Mouse (Mus musculus) heart, embryonic 11.5 days (tissue): ENCODE measurements at regions not wholly inside any gene's neighbourhood (a gene's known extent, or its start where the extent isn't known, plus 50 kb on each side); places are given as distances from the start of the nearest gene placed in this dataset.

Source experiments
- ATAC-seq: fragments of 200-750 bp; cut with Nextera tagmentation; replicated peaks from 2 replicates; pipeline ENCODE4 v1.8.0; 2017; ENCODE audit warnings: moderate library complexity; ENCODE audit not compliant: insufficient number of reproducible peaks, low FRiP score, low TSS enrichment
- H3K27ac ChIP-seq: fragments of 300-500 bp; sonication (generic); 2 replicates; pipeline ENCODE4 v1.5.1; 2014; ENCODE audit warnings: mild to moderate bottlenecking, low read depth, low read length
- H3K27me3 ChIP-seq: fragments of 300-500 bp; sonication (generic); 2 replicates; pipeline ENCODE4 v1.6.1; 2014; ENCODE audit warnings: mild to moderate bottlenecking, low read length, mixed read lengths; ENCODE audit not compliant: control insufficient read depth, insufficient read depth
- H3K36me3 ChIP-seq: fragments of 300-500 bp; sonication (generic); 2 replicates; pipeline ENCODE4 v1.6.1; 2014; ENCODE audit warnings: mild to moderate bottlenecking, low read length, moderate library complexity, mixed read lengths; ENCODE audit not compliant: control insufficient read depth, insufficient read depth
- H3K4me1 ChIP-seq: fragments of 300-500 bp; sonication (generic); 2 replicates; pipeline ENCODE4 v1.6.1; 2014; ENCODE audit warnings: low read length; ENCODE audit not compliant: control insufficient read depth, insufficient read depth
- H3K4me2 ChIP-seq: fragments of 300-500 bp; sonication (generic); 2 replicates; pipeline ENCODE4 v1.6.1; 2014; ENCODE audit warnings: mild to moderate bottlenecking, moderate library complexity
- H3K4me3 ChIP-seq: fragments of 300-500 bp; sonication (generic); 2 replicates; pipeline ENCODE4 v1.5.1; 2014; ENCODE audit warnings: low read depth, low read length
- H3K9ac ChIP-seq: fragments of 300-500 bp; sonication (generic); 2 replicates; pipeline ENCODE4 v1.6.1; 2014; ENCODE audit warnings: mild to moderate bottlenecking, low read depth, low read length, moderate library complexity
- H3K9me3 ChIP-seq: fragments of 300-500 bp; sonication (generic); replicated peaks from 2 replicates; pipeline ENCODE4 v1.6.1; 2016; ENCODE audit warnings: low read length; ENCODE audit not compliant: control insufficient read depth
- WGBS: fragments of 180-500 bp; shearing (Covaris S2); extraction: QIAGEN DNeasy Blood & Tissue Kit; methylation state at CpG from one replicate; pipeline ENCODE4 v1.1.7; 2014; ENCODE audit not compliant: insufficient replicate concordance; 5-methylcytosine and 5-hydroxymethylcytosine counted together

DNA sequence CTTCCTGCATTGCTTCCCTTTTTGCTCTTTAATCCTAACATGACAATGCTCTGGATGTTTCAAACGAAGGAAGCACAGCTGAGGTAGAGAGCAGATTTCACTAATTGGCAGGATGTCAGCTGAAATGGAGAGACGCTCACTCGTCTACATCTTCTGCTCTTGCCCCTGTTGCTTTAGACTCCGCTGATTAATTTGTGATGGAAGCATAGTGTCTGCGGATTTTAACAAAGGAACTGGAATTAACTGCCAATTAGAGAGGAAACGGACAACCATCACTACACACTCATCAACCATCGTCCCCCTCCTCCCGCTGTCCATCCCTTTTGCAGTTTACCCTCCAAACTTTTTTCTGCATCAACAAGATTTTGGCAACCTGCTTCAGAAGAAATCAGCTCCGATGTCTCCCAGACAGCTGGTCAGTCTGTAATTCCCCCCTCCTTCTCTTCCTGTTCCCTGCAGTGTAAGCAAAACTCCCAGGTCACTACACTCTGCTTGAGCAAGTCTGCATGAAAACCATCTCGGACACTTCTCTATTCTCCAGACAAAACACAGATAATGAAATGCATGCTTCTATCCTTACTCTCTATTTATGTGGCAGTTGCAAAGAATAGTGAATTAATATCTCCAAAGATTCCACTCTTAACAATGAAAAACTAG is 2905.6 kb upstream of the 5930422O12Rik start:
- ATAC-seq = no peak
- H3K4me1 ChIP-seq = no peaks in the 10 kb centered on the region

DNA sequence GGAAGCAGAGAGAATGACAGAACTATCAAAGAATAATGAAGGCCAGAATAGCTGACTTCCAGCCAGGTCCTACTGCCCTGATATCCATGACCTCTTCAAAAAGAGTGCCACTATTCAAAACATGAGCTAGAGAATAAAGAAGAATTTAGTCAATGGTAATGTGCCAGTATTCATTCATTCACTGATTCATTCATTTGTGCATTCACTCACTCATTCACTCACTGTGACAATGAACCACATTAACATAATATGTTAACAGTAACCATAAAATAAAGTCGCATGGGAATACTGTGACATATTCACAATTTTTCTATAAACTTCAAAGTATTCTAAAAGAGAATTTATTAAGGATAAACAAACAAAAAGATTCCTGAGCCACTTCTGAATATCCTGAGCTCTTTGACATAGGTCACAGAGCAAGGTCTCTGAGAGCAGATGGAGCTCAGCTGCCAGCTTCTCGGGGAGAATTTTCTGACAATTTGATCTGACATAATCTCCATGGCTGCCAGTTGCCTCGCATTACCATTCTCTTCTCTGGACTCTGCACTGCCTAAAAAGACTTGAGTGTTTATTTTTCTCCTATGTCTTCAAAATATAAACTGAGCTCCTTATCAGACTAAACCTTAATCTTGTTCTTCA is 2895.5 kb upstream of the 5930422O12Rik start:
- Histone ChIP-seq H3K36me3 (no peaks in the 10 kb centered on the region), H3K4me2 (no peak overlapping the region), H3K27ac (no peak overlapping the region), H3K4me3 (no peak overlapping the region), H3K4me1 (no peaks in the 10 kb centered on the region), H3K9me3 (no peaks in the 10 kb centered on the region), H3K9ac (no peak overlapping the region), H3K27me3 (no peaks in the 10 kb centered on the region)
- ATAC-seq = no peak
- 64% methylated on average over 3 of the region's 3 CpGs for WGBS

More for the DNA sequence above, 2905.6 kb upstream of the 5930422O12Rik start:
- WGBS = 55% methylated on average over 10 of the region's 10 CpGs
- no peak overlapping the region for H3K9ac ChIP-seq
- no peaks in the 10 kb centered on the region for H3K27me3 ChIP-seq
- H3K4me2 ChIP-seq = no peak overlapping the region
- H3K27ac ChIP-seq = no peak overlapping the region
- H3K4me3 ChIP-seq = no peak overlapping the region
- H3K36me3 ChIP-seq = no peaks in the 10 kb centered on the region
- no peaks in the 10 kb centered on the region for H3K9me3 ChIP-seq

DNA sequence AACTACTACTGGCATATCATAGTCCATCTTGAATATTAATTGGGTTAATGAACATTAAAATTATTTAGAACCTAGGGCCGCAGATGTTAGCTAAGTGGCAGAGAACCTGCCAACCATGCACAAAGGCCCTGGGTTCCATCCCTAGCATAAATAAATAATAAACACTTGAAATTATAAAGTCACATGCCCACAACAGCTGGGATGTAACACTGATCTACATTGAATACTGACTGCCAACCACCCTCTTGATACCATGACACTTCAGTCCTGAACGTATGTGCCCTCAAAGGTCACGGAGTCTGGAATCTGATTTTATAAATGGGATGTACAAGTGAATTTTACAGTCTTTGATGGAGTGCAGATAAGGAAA is 2895.0 kb upstream of the 5930422O12Rik start:
- no peak overlapping the region for H3K27ac ChIP-seq
- no peak overlapping the region for H3K4me2 ChIP-seq
- no peaks in the 10 kb centered on the region for H3K9me3 ChIP-seq
- no peaks in the 10 kb centered on the region for H3K36me3 ChIP-seq
- H3K9ac ChIP-seq = no peak overlapping the region
- no peak for ATAC-seq
- H3K4me1 ChIP-seq = no peaks in the 10 kb centered on the region
- WGBS = 79% methylated on average over 3 of the region's 3 CpGs
- H3K4me3 ChIP-seq = no peak overlapping the region
- H3K27me3 ChIP-seq = no peaks in the 10 kb centered on the region

DNA sequence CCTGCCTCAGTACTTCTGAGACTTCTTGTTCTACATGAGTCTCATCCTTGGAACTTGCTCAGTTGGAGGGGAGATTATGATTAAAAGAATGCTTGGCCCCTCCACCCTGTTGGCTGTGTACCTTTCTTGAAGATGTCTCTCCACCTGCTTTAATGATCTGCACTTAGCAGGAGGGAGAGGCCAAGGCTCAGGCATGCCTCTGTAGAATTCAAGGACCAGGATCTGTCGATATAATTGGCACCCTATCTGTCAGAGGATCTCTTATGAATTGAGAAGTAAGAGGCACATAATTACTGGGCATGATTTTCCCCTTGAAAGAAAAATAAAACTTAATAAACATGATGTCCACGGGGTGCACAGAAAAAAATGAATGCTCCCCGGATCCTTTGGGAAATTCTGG is 2893.1 kb upstream of the 5930422O12Rik start:
- H3K9ac ChIP-seq = no peak overlapping the region
- ATAC-seq = no peak
- H3K4me3 ChIP-seq = no peak overlapping the region
- H3K4me2 ChIP-seq = no peak overlapping the region
- no peaks in the 10 kb centered on the region for H3K27me3 ChIP-seq
- no peaks in the 10 kb centered on the region for H3K4me1 ChIP-seq
- no peaks in the 10 kb centered on the region for H3K36me3 ChIP-seq
- H3K9me3 ChIP-seq = no peaks in the 10 kb centered on the region
- no peak overlapping the region for H3K27ac ChIP-seq
- WGBS = 78% methylated on average over 3 of the region's 3 CpGs

GRCm38 (mm10) chr8:30542196-30542595 is 2886.3 kb upstream of the 5930422O12Rik start:
- Histone ChIP-seq H3K4me2 (no peak overlapping the region), H3K4me1 (no peaks in the 10 kb centered on the region), H3K27me3 (no peaks in the 10 kb centered on the region), H3K36me3 (no peaks in the 10 kb centered on the region), H3K9me3 (no peaks in the 10 kb centered on the region), H3K4me3 (no peak overlapping the region), H3K27ac (no peak overlapping the region), H3K9ac (no peak overlapping the region)
- ATAC-seq = no peak
- 88% methylated on average over 1 of the region's 1 CpGs for WGBS

DNA sequence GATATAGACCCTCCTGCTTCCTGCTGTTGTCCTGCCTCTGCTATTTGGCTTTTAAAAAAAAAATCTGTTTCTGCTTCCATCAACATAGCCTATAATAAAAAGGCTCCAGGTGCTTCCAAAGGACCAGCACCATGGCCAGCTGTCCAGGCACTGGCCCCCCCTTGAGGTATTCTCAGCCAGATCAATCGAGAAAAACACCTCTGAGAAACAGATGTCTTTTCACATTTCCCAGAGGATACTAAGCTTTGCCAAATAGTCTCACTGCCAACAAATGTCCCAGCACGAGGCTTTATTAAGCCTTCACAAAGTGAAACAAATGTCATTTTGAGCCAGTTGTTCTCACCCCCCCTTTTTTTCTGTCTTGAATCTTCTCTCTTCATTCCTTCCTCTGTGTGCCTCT is 2880.7 kb upstream of the 5930422O12Rik start:
- no peak overlapping the region for H3K4me3 ChIP-seq
- 23% methylated on average over 2 of the region's 2 CpGs for WGBS
- no peaks in the 10 kb centered on the region for H3K4me1 ChIP-seq
- H3K36me3 ChIP-seq = no peaks in the 10 kb centered on the region
- no peak overlapping the region for H3K9ac ChIP-seq
- H3K27me3 ChIP-seq = no peaks in the 10 kb centered on the region
- H3K27ac ChIP-seq = no peak overlapping the region
- no peaks in the 10 kb centered on the region for H3K9me3 ChIP-seq
- no peak overlapping the region for H3K4me2 ChIP-seq
- ATAC-seq = no peak

DNA sequence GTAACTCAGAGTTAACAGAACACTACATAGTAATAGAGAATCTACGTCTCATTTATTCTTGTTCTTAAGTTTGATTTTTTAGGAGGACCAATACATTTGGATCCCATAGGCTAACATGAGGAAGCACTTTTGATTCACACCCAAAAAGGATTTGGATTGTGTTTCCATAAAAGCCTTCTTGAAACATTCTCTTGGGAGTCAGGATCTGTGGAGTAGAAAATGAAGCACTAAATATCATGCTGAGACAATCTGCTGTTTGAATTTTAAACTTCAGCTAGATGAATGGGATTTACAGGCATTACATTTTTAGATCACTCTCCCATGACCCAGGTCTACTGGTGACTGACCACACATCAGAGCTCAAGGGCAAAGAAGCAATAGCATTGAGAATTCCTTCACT is 2877.5 kb upstream of the 5930422O12Rik start:
- H3K9me3 ChIP-seq = no peaks in the 10 kb centered on the region
- no peaks in the 10 kb centered on the region for H3K4me1 ChIP-seq
- no peak overlapping the region for H3K27ac ChIP-seq
- 76% methylated on average over 1 of the region's 1 CpGs for WGBS
- no peak overlapping the region for H3K9ac ChIP-seq
- no peaks in the 10 kb centered on the region for H3K36me3 ChIP-seq
- no peaks in the 10 kb centered on the region for H3K27me3 ChIP-seq
- no peak overlapping the region for H3K4me3 ChIP-seq
- no peak overlapping the region for H3K4me2 ChIP-seq
- no peak for ATAC-seq

GRCm38 (mm10) chr8:30557429-30557828 is 2871.1 kb upstream of the 5930422O12Rik start:
- Histone ChIP-seq H3K9ac (no peak overlapping the region), H3K9me3 (no peaks in the 10 kb centered on the region), H3K4me3 (no peak overlapping the region), H3K27ac (no peak overlapping the region), H3K4me2 (no peak overlapping the region), H3K4me1 (no peaks in the 10 kb centered on the region), H3K27me3 (no peaks in the 10 kb centered on the region), H3K36me3 (no peaks in the 10 kb centered on the region)
- no peak for ATAC-seq
